Mouse (Mus musculus): ENCODE measurements around the gene Rnf40. TPM values are rescaled to one million over a fixed set of nuclear protein-coding genes. Genes with fewer than 3 reads are reported as not detected.

Rnf40 gene
- polyA plus RNA-seq (2012; rRNA removed) = 53.7 and 56.2 TPM in 2 replicates

GRCm38 (mm10) chr7:127588011-127588871 lies at the start of gene Rnf40, which contains the start of gene Ccdc189:
TSS of gene Rnf40 (plus strand) at chr7:127588767.
TSS of gene Ccdc189 (minus strand) at chr7:127588595.
- H3K4me1 ChIP-seq (ENCODE audit: control insufficient read depth, insufficient read depth, low read length) = peaks cover 7% of the 10 kb centered on the region
- no peaks in the 10 kb centered on the region for H3K27me3 ChIP-seq (ENCODE audit: control insufficient read depth, insufficient read depth, low read length)
- WGBS = under 1% methylated on average over 50 of the region's 50 CpGs
- TF ChIP-seq POLR2A (IDR thresholded peaks at IDR 0.05; ENCODE audit: borderline replicate concordance, insufficient read depth, low read length) (peak; percentile 63; the same call in 1 of the 2 replicates), CTCF (IDR thresholded peaks at IDR 0.05; ENCODE audit: borderline replicate concordance, insufficient read depth, low read depth, low read length) (no peak)
- H3K4me3 ChIP-seq (replicated peaks; ENCODE audit: insufficient read depth, low read depth, low read length) = peak within 1 kb of the TSS; percentile 86
- peak; percentile 89 to 93 for DNase-seq
- peak within 1 kb of the TSS; percentile 25 for H3K27ac ChIP-seq (ENCODE audit: insufficient read depth, low read length)

- Histone ChIP-seq H3K4me3 (replicated peaks; ENCODE audit: insufficient read depth, low read depth, low read length) (no peak overlapping the region), H3K4me1 (ENCODE audit: control insufficient read depth, insufficient read depth, low read length) (peaks cover 17% of the 10 kb centered on the region), H3K27ac (ENCODE audit: insufficient read depth, low read length) (no peak overlapping the region), H3K27me3 (ENCODE audit: control insufficient read depth, insufficient read depth, low read length) (no peaks in the 10 kb centered on the region)
- peak; percentile 46 to 67 for DNase-seq
- WGBS = 12% methylated on average over 3 of the region's 3 CpGs
- TF ChIP-seq CTCF (IDR thresholded peaks at IDR 0.05; ENCODE audit: borderline replicate concordance, insufficient read depth, low read depth, low read length) (no peak), POLR2A (IDR thresholded peaks at IDR 0.05; ENCODE audit: borderline replicate concordance, insufficient read depth, low read length) (no peak)
Observed at GRCm38 (mm10) chr7:127541671-127542070, 46.9 kb upstream of the Rnf40 start.

GRCm38 (mm10) chr7:127549116-127549835 lies 39.3 kb upstream of the Rnf40 start:
- Histone ChIP-seq H3K27ac (ENCODE audit: insufficient read depth, low read length) (no peak overlapping the region), H3K4me1 (ENCODE audit: control insufficient read depth, insufficient read depth, low read length) (peaks cover 5% of the 10 kb centered on the region; the same call in 1 of the 2 replicates), H3K4me3 (replicated peaks; ENCODE audit: insufficient read depth, low read depth, low read length) (no peak overlapping the region), H3K27me3 (ENCODE audit: control insufficient read depth, insufficient read depth, low read length) (no peaks in the 10 kb centered on the region)
- 13% methylated on average over 15 of the region's 15 CpGs for WGBS
- peak; percentile 81 to 88 for DNase-seq
- TF ChIP-seq POLR2A (IDR thresholded peaks at IDR 0.05; ENCODE audit: borderline replicate concordance, insufficient read depth, low read length) (no peak), CTCF (IDR thresholded peaks at IDR 0.05; ENCODE audit: borderline replicate concordance, insufficient read depth, low read depth, low read length) (no peak)

- DNase-seq = no peak
- no peak for TF ChIP-seq POLR2A (IDR thresholded peaks at IDR 0.05; ENCODE audit: borderline replicate concordance, insufficient read depth, low read length)
- no peak for TF ChIP-seq CTCF (IDR thresholded peaks at IDR 0.05; ENCODE audit: borderline replicate concordance, insufficient read depth, low read depth, low read length)
- WGBS = 90% methylated on average over 8 of the region's 8 CpGs
- Histone ChIP-seq H3K27ac (ENCODE audit: insufficient read depth, low read length) (no peak overlapping the region), H3K4me1 (ENCODE audit: control insufficient read depth, insufficient read depth, low read length) (peaks cover 5% of the 10 kb centered on the region; the same call in 1 of the 2 replicates), H3K27me3 (ENCODE audit: control insufficient read depth, insufficient read depth, low read length) (no peaks in the 10 kb centered on the region), H3K4me3 (replicated peaks; ENCODE audit: insufficient read depth, low read depth, low read length) (no peak overlapping the region)
Observed at GRCm38 (mm10) chr7:127551558-127551957, 37.0 kb upstream of the Rnf40 start.

- Histone ChIP-seq H3K4me3 (replicated peaks; ENCODE audit: insufficient read depth, low read depth, low read length) (no peak overlapping the region), H3K4me1 (ENCODE audit: control insufficient read depth, insufficient read depth, low read length) (peaks cover 9% of the 10 kb centered on the region; the same call in 1 of the 2 replicates), H3K27ac (ENCODE audit: insufficient read depth, low read length) (no peak overlapping the region), H3K27me3 (ENCODE audit: control insufficient read depth, insufficient read depth, low read length) (no peaks in the 10 kb centered on the region)
- 93% methylated on average over 11 of the region's 11 CpGs for WGBS
- TF ChIP-seq POLR2A (IDR thresholded peaks at IDR 0.05; ENCODE audit: borderline replicate concordance, insufficient read depth, low read length) (no peak), CTCF (IDR thresholded peaks at IDR 0.05; ENCODE audit: borderline replicate concordance, insufficient read depth, low read depth, low read length) (no peak)
- DNase-seq = no peak
Observed at GRCm38 (mm10) chr7:127560580-127560979, 28.0 kb upstream of the Rnf40 start.

- no peak for TF ChIP-seq POLR2A (IDR thresholded peaks at IDR 0.05; ENCODE audit: borderline replicate concordance, insufficient read depth, low read length)
- no peak for TF ChIP-seq CTCF (IDR thresholded peaks at IDR 0.05; ENCODE audit: borderline replicate concordance, insufficient read depth, low read depth, low read length)
Observed at GRCm38 (mm10) chr7:127561340-127561858, 27.2 kb upstream of the Rnf40 start, which contains the start of gene Tmem265. TSS of gene Tmem265 (plus strand) at chr7:127561390.

GRCm38 (mm10) chr7:127564381-127565150 lies 24.0 kb upstream of the Rnf40 start:
- peak; percentile 34; the same call in 1 of the 2 replicates for TF ChIP-seq CTCF (IDR thresholded peaks at IDR 0.05; ENCODE audit: borderline replicate concordance, insufficient read depth, low read depth, low read length)
- no peak for TF ChIP-seq POLR2A (IDR thresholded peaks at IDR 0.05; ENCODE audit: borderline replicate concordance, insufficient read depth, low read length)
- no peaks in the 10 kb centered on the region for H3K27me3 ChIP-seq (ENCODE audit: control insufficient read depth, insufficient read depth, low read length)
- 4% methylated on average over 6 of the region's 6 CpGs for WGBS

More at GRCm38 (mm10) chr7:127561340-127561858, 27.2 kb upstream of the Rnf40 start, which contains the start of gene Tmem265:
- 51% methylated on average over 5 of the region's 5 CpGs for WGBS
- DNase-seq = peak; percentile 36 to 41
- Histone ChIP-seq H3K27me3 (ENCODE audit: control insufficient read depth, insufficient read depth, low read length) (no peaks in the 10 kb centered on the region), H3K4me1 (ENCODE audit: control insufficient read depth, insufficient read depth, low read length) (peaks cover 12% of the 10 kb centered on the region; the same call in 1 of the 2 replicates), H3K27ac (ENCODE audit: insufficient read depth, low read length) (no peak within 1 kb of the TSS), H3K4me3 (replicated peaks; ENCODE audit: insufficient read depth, low read depth, low read length) (no peak within 1 kb of the TSS)

More at GRCm38 (mm10) chr7:127564381-127565150, 24.0 kb upstream of the Rnf40 start:
- H3K27ac ChIP-seq (ENCODE audit: insufficient read depth, low read length) = peak overlapping the region; percentile 18; the same call in 1 of the 2 replicates
- H3K4me1 ChIP-seq (ENCODE audit: control insufficient read depth, insufficient read depth, low read length) = peaks cover 12% of the 10 kb centered on the region; the same call in 1 of the 2 replicates
- no peak overlapping the region for H3K4me3 ChIP-seq (replicated peaks; ENCODE audit: insufficient read depth, low read depth, low read length)
- DNase-seq = peak; percentile 94 to 99
